Mouse (Mus musculus) neural tube, embryonic 11.5 days (tissue): Measurements from ENCODE around the gene Cbx1. TPM values are rescaled to one million over a fixed set of nuclear protein-coding genes. Genes with fewer than 3 reads are reported as not detected.
A peak's percentile ranks its signal among the peaks of the same experiment; 100 is the strongest.

ENCODE experiments used
- ATAC-seq: fragments of 200-750 bp; cut with Nextera tagmentation; 2 replicates; pipeline ENCODE4 v1.8.0; 2017; ENCODE audit warnings: moderate number of reproducible peaks, mild to moderate bottlenecking, moderate TSS enrichment, moderate library complexity; ENCODE audit not compliant: insufficient read depth, low FRiP score, low TSS enrichment
- DNase-seq: peaks from one replicate; pipeline ENCODE4 v3.0.0-alpha.2; 2015; ENCODE audit warnings: low spot score
- H3K27ac ChIP-seq: fragments of 300-500 bp; sonication (generic); 2 replicates; pipeline ENCODE4 v1.5.1; 2014; ENCODE audit warnings: low read depth, mild to moderate bottlenecking, low read length
- H3K27me3 ChIP-seq: fragments of 300-500 bp; sonication (generic); 2 replicates; pipeline ENCODE4 v1.6.1; 2014; ENCODE audit warnings: mild to moderate bottlenecking, low read length, mixed read lengths; ENCODE audit not compliant: control insufficient read depth, insufficient read depth
- H3K36me3 ChIP-seq: fragments of 300-500 bp; sonication (generic); 2 replicates; pipeline ENCODE4 v1.6.1; 2014; ENCODE audit warnings: mild to moderate bottlenecking, low read length, moderate library complexity, mixed read lengths; ENCODE audit not compliant: control insufficient read depth, insufficient read depth
- H3K4me1 ChIP-seq: fragments of 300-500 bp; sonication (generic); 2 replicates; pipeline ENCODE4 v1.6.1; 2014; ENCODE audit warnings: low read length, mixed read lengths; ENCODE audit not compliant: control insufficient read depth, insufficient read depth
- H3K4me2 ChIP-seq: fragments of 300-500 bp; sonication (generic); 2 replicates; pipeline ENCODE4 v1.6.1; 2014; ENCODE audit warnings: low read depth, mild to moderate bottlenecking, moderate library complexity
- H3K4me3 ChIP-seq: fragments of 300-500 bp; sonication (generic); 2 replicates; pipeline ENCODE4 v1.5.1; 2014; ENCODE audit warnings: low read depth, low read length
- H3K9ac ChIP-seq: fragments of 300-500 bp; sonication (generic); 2 replicates; pipeline ENCODE4 v1.6.1; 2014; ENCODE audit warnings: mild to moderate bottlenecking, low read length
- H3K9me3 ChIP-seq: fragments of 300-500 bp; sonication (generic); 2 replicates; pipeline ENCODE4 v1.6.1; 2016; ENCODE audit warnings: low read length; ENCODE audit not compliant: control insufficient read depth
- WGBS: fragments of 180-500 bp; shearing (Covaris S2); extraction: QIAGEN DNeasy Blood & Tissue Kit; methylation state at CpG from one replicate; pipeline ENCODE4 v1.1.7; 2014; 5-methylcytosine and 5-hydroxymethylcytosine counted together
- polyA plus RNA-seq: library from polyadenylated mRNA; unstranded; fragments of >200 nt; fragmentation: Nextera tagmentation; extraction: Ambion mirVana; gene quantifications from 2 replicates; pipeline ENCODE4 v1.2.1, GENCODE M21; 2014

The Cbx1 gene
- polyA plus RNA-seq, 1 experiment from 2014 or later = 133 TPM

GRCm38 (mm10) chr11:96815895-96816294 lies 27.0 kb downstream of the Cbx1 start:
- H3K9me3 ChIP-seq = no peaks in the 10 kb centered on the region
- no peak overlapping the region for H3K4me2 ChIP-seq
- no peak for ATAC-seq
- H3K9ac ChIP-seq = no peak overlapping the region
- DNase-seq = no peak
- H3K27me3 ChIP-seq = no peaks in the 10 kb centered on the region
- no peak overlapping the region for H3K4me3 ChIP-seq
- 98% methylated on average over 2 of the region's 2 CpGs for WGBS
- H3K27ac ChIP-seq = no peak overlapping the region
- peaks cover 26% of the 10 kb centered on the region for H3K36me3 ChIP-seq
- H3K4me1 ChIP-seq = no peaks in the 10 kb centered on the region

- WGBS = 90% methylated on average over 1 of the region's 1 CpGs
- no peak overlapping the region for H3K27ac ChIP-seq
- no peak for ATAC-seq
These were observed 27.6 kb downstream of the Cbx1 start for GRCm38 (mm10) chr11:96816494-96816893.

GRCm38 (mm10) chr11:96816979-96817378 lies 28.1 kb downstream of the Cbx1 start:
- H3K4me2 ChIP-seq = no peak overlapping the region
- no peak for ATAC-seq
- DNase-seq = no peak
- no peaks in the 10 kb centered on the region for H3K27me3 ChIP-seq
- H3K9me3 ChIP-seq = no peaks in the 10 kb centered on the region
- 81% methylated on average over 5 of the region's 5 CpGs for WGBS
- H3K4me3 ChIP-seq = no peak overlapping the region
- H3K36me3 ChIP-seq = peaks cover 32% of the 10 kb centered on the region
- no peak overlapping the region for H3K9ac ChIP-seq
- H3K27ac ChIP-seq = no peak overlapping the region
- H3K4me1 ChIP-seq = no peaks in the 10 kb centered on the region

More at GRCm38 (mm10) chr11:96816494-96816893, 27.6 kb downstream of the Cbx1 start:
- H3K4me3 ChIP-seq = no peak overlapping the region
- no peaks in the 10 kb centered on the region for H3K9me3 ChIP-seq
- H3K4me1 ChIP-seq = no peaks in the 10 kb centered on the region
- no peak overlapping the region for H3K9ac ChIP-seq
- peaks cover 32% of the 10 kb centered on the region for H3K36me3 ChIP-seq
- H3K27me3 ChIP-seq = no peaks in the 10 kb centered on the region
- H3K4me2 ChIP-seq = no peak overlapping the region
- DNase-seq = no peak

GRCm38 (mm10) chr11:96818128-96818710 lies 29.3 kb downstream of the Cbx1 start:
- no peak overlapping the region for H3K4me3 ChIP-seq
- H3K36me3 ChIP-seq = peaks cover 32% of the 10 kb centered on the region
- no peak overlapping the region for H3K4me2 ChIP-seq
- 88% methylated on average over 8 of the region's 8 CpGs for WGBS
- H3K27ac ChIP-seq = no peak overlapping the region
- no peaks in the 10 kb centered on the region for H3K9me3 ChIP-seq
- H3K9ac ChIP-seq = no peak overlapping the region
- ATAC-seq = no peak
- no peak for DNase-seq
- no peaks in the 10 kb centered on the region for H3K27me3 ChIP-seq
- H3K4me1 ChIP-seq = peaks cover 2% of the 10 kb centered on the region

- ATAC-seq (no peak), DNase-seq (no peak)
- no peaks in the 10 kb centered on the region for H3K9me3 ChIP-seq
- no peak overlapping the region for H3K27ac ChIP-seq
- H3K9ac ChIP-seq = no peak overlapping the region
- peaks cover 33% of the 10 kb centered on the region for H3K4me1 ChIP-seq
- H3K4me2 ChIP-seq = no peak overlapping the region
- WGBS = 97% methylated on average over 10 of the region's 10 CpGs
- no peaks in the 10 kb centered on the region for H3K27me3 ChIP-seq
- peaks cover 30% of the 10 kb centered on the region for H3K36me3 ChIP-seq
- H3K4me3 ChIP-seq = no peak overlapping the region
These were observed 33.0 kb downstream of the Cbx1 start for GRCm38 (mm10) chr11:96821956-96822355.

GRCm38 (mm10) chr11:96822675-96823470 lies 33.9 kb downstream of the Cbx1 start:
- ATAC-seq = no peak
- Histone ChIP-seq H3K9ac (peak overlapping the region; percentile 61), H3K4me2 (peak overlapping the region; percentile 94), H3K4me1 (peaks cover 33% of the 10 kb centered on the region), H3K27me3 (no peaks in the 10 kb centered on the region), H3K4me3 (peak overlapping the region; percentile 49), H3K36me3 (peaks cover 30% of the 10 kb centered on the region), H3K27ac (no peak overlapping the region), H3K9me3 (no peaks in the 10 kb centered on the region)
- 37% methylated on average over 4 of the region's 4 CpGs for WGBS
- no peak for DNase-seq

GRCm38 (mm10) chr11:96823471-96823837 lies 34.5 kb downstream of the Cbx1 start:
- Histone ChIP-seq H3K36me3 (peaks cover 26% of the 10 kb centered on the region), H3K9me3 (no peaks in the 10 kb centered on the region), H3K4me3 (peak overlapping the region; percentile 49), H3K4me1 (peaks cover 37% of the 10 kb centered on the region), H3K4me2 (peak overlapping the region; percentile 94), H3K27me3 (no peaks in the 10 kb centered on the region), H3K27ac (peak overlapping the region; percentile 72; the same call in 1 of the 2 replicates), H3K9ac (peak overlapping the region; percentile 61)
- DNase-seq = no peak
- peak; percentile 56 for ATAC-seq
- 12% methylated on average over 12 of the region's 13 CpGs for WGBS

- peak overlapping the region; percentile 90 for H3K27ac ChIP-seq
- peak overlapping the region; percentile 49 for H3K4me3 ChIP-seq
- H3K27me3 ChIP-seq = no peaks in the 10 kb centered on the region
- peaks cover 43% of the 10 kb centered on the region for H3K4me1 ChIP-seq
- no peaks in the 10 kb centered on the region for H3K9me3 ChIP-seq
- 2% methylated on average over 18 of the region's 26 CpGs for WGBS
- H3K4me2 ChIP-seq = peak overlapping the region; percentile 94
- ATAC-seq = peak; percentile 92
- H3K9ac ChIP-seq = peak overlapping the region; percentile 61
- DNase-seq = peak; percentile 94
- H3K36me3 ChIP-seq = peaks cover 21% of the 10 kb centered on the region
These were observed 35.2 kb downstream of the Cbx1 start for GRCm38 (mm10) chr11:96823880-96824782.
